Mouse (Mus musculus) ES-E14 (cell line): ENCODE results near the gene Leng9.

Experiments used
- CHD2 ChIP-seq: IDR thresholded peaks from 2 replicates; pipeline ENCODE4 v1.6.1; 2014; ENCODE audit warnings: mild to moderate bottlenecking, low read depth, low read length, inconsistent platforms
- HCFC1 ChIP-seq: IDR thresholded peaks from 2 replicates; pipeline ENCODE4 v1.6.1; 2012; ENCODE audit warnings: low read length, inconsistent platforms, borderline replicate concordance; ENCODE audit not compliant: insufficient read depth
- MAFK ChIP-seq: IDR thresholded peaks from 2 replicates; pipeline ENCODE4 v1.6.1; 2014; ENCODE audit warnings: mild to moderate bottlenecking, low read depth, low read length, inconsistent platforms; ENCODE audit not compliant: insufficient read depth
- ZC3H11A ChIP-seq: IDR thresholded peaks from 2 replicates; pipeline ENCODE4 v1.6.1; 2012; ENCODE audit warnings: low read depth, mild to moderate bottlenecking, inconsistent platforms, low read length, borderline replicate concordance
- ZNF384 ChIP-seq: IDR thresholded peaks from 2 replicates; pipeline ENCODE4 v1.6.1; 2012; ENCODE audit warnings: low read depth, low read length, inconsistent platforms

DNA sequence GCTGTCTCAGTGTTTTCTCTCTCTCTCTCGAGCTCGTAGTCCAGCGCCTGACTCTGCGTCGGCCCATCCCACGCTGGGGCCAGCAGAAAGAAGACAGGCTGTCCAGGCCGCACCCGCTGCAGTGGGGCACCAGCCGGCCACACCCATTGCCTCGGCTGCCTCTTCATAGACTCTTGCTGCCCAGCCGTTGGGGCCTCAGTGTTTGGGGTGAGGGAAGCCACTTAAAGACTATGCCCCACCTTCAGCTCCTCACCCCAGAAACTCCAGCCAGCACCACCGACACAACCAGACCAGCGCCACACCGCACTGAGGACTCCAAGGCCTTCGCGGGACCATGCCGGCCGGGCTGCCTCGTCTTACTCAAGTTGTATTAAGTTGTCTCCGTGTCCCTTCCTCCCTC, 2.8 kb downstream of the Leng9 start:
- no peak for TF ChIP-seq CHD2
- no peak for TF ChIP-seq ZC3H11A
- TF ChIP-seq HCFC1, result no peak
- TF ChIP-seq ZNF384, result no peak
- no peak for TF ChIP-seq MAFK
